Mouse (Mus musculus) activated CD4-positive, CD25-positive, alpha-beta regulatory T cell, adult 4 months (primary cell): Measurements from ENCODE around the gene Coq8b. TPM values are rescaled to one million over a fixed set of nuclear protein-coding genes. Genes with fewer than 3 reads are reported as not detected.
A peak's percentile ranks its signal among the peaks of the same experiment; 100 is the strongest.

Experiments
- ATAC-seq: one replicate; pipeline ENCODE4 v1.8.0; 2017
- polyA plus RNA-seq, 2 experiments: library from polyadenylated mRNA; unstranded; fragments of 100-300 nt; shearing (Covaris generic); gene quantifications; one replicate each; pipeline ENCODE4 v1.2.1; 2017

Coq8b gene
- polyA plus RNA-seq = 10 to 100 TPM in 1 of 2 experiments, 1 to 10 TPM in 1; 6.3 to 12.5 TPM

DNA sequence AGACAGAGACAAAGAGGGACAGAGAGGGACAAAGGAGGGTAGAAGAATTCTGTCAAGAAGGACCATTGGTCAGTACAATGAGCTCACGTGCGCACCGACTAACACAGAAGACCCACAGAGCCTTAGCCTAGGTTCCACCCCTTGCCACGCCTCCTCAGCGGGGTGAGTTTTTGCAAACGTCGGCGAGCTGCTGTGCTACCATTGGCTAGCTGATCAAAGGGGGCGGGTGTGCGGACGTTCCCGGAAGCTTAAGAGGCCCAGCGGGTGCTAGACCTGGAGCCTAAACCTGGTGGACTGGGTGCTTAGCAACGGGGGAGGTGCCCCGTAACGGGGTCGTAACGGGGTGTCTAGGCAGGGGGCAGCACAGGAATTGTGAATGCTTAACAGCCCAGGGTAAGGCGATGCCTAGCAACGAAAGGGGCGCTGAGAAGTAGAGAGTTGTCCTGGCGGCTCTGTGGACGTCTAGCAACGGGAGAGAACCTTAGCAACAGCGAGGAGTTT is at the start of gene Coq8b:
Gene Coq8b, plus strand, starts transcription at position 243 of the 501 bp plus-strand sequence.
- peak; percentile 87 for ATAC-seq

GRCm38 (mm10) chr7:27184964-27185363 is 47.9 kb upstream of the Coq8b start:
- ATAC-seq = no peak

GRCm38 (mm10) chr7:27185986-27186385 is 46.8 kb upstream of the Coq8b start:
- no peak for ATAC-seq

GRCm38 (mm10) chr7:27189271-27189931 is 43.4 kb upstream of the Coq8b start:
- ATAC-seq = no peak

DNA sequence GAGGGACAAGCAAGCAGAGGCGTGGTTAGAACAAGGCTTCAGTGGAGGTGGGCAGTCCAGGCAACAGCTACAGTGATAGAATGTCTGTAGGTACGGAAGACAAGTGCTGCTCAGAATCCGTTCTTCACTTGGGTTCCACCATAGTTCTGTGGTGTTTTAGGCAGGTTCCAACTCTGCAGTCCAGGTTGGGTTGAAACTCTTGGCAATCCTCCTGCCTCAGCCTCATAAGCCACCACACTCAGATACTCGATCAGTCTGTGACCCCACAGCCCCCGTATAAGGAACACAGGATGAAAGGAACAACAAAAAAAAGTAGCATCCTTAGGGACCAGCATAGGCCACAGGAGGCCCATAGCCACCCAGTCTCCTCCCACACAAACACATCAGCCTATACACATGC is 40.4 kb upstream of the Coq8b start:
- ATAC-seq = no peak

- ATAC-seq = no peak
Observed at GRCm38 (mm10) chr7:27193731-27194130, 39.1 kb upstream of the Coq8b start.

- ATAC-seq = peak; percentile 96
Observed at GRCm38 (mm10) chr7:27195681-27196611, 36.9 kb upstream of the Coq8b start, which contains the start of the genes BC024978 and Snrpa. TSS of gene BC024978 (plus strand) at chr7:27195781. TSS of gene Snrpa (minus strand) at chr7:27196271.

- no peak for ATAC-seq
Observed at GRCm38 (mm10) chr7:27197136-27197535, 35.7 kb upstream of the Coq8b start.

DNA sequence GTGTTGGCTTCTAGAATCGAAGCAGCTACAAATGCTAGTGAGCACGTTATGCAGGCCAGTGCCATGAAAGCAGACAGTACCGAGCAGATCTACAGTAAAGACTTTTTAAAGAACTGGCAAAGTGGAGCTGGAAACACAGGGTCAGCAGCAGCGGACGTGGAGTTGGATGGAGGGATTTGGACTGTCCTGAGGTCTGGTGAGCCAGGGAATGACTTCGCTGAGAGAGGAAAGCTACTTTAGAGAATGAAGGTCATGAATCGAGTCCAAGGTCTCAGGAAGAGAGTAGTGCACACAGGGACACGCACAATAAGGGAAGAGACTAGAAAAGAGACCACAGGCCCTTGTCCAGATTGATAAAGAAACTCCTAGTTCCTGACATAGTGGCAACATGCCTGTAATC is 35.2 kb upstream of the Coq8b start:
- no peak for ATAC-seq

DNA sequence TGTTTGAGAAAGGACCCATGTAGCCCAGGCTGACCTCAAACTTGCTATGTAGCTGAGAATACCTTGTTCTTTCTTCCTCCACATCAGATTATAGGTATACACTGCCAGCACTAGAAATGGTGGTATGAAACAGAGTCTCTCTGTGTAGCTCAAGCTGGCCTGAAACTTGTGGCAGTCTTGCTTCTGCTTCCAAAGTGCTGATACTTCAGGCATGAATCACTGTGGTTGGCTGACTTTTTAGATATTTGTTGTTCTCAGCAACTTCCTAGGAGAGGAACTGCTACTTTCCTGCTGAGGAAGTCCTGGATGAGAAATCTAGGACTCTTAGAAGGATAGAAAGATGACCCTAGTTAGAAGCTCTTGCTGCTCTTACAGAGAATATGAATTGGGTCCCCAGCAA is 34.5 kb upstream of the Coq8b start:
- ATAC-seq = no peak

DNA sequence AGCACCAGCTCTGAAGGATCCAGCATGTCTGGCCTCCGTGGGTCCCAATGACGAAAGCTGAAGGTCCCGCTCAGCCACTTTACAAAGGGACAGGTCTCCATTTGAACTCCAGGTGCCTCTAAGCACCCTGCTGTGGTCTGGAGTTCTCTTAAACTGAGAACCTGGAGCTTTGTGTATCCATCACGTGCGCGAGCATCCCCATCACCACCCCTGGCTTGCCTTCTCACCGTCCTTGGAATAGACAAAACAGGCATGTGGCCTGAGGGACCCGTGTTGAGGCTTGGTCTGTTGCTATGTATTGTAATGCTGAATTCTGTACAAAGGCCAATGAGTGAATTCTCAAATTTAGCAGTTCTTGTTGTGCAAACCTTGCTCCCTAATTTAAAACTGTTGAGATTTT is 34.0 kb upstream of the Coq8b start:
- no peak for ATAC-seq

DNA sequence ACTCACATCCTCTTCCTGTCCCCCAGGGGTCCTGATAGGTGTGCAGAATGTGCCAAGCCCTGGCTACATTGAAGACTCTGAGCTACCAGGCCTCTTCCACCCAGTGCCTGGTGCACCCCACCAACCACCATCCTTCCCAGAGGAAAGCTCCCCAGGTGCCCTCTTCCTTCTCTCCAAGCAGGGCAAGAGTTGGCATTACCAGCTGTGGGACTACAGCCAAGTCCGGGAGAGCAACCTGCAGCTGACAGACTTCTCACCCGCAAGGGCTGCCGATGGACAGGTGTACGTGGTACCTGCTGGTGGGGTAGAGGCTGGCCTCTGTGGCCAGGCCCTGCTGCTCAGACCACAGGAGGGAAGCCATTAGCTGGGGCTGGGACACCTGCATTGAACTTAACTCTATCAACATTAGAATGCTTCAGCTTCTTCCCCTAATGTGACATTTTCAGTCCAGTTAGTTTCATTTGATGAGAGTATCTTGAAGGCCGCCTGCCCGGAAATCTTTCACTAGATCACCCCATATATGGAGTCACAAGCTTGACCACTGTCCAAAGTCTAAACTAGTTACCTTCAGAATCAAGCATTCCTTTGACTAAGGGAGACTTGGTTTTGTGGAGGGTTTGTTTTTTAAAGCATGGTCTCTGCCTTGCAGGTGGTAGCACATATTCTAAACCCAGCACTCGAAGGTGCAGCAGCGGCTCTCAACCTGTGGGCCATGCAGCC is 28.9 kb upstream of the Coq8b start:
- ATAC-seq = no peak

DNA sequence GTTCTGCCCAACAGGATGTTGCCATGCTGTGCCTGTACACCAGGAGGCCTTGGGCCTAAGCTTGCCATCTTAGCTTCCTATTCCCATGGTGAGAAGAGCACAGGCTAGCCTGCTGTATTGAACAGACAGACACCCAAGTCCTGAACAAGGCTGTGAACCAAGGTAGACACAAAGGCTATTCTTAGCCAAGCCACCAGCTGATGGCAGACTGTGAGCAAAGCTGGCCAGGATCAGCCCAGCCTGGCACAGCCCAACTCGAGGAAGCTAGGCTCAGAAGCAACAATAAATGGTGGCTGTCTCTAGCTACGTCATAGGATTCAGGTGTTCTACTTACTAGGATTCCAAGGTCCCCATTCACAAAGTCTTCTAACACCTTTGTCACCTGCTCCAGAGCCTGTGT is 20.2 kb upstream of the Coq8b start:
- ATAC-seq = no peak

GRCm38 (mm10) chr7:27218586-27218985 is 14.2 kb upstream of the Coq8b start:
- ATAC-seq = no peak

DNA sequence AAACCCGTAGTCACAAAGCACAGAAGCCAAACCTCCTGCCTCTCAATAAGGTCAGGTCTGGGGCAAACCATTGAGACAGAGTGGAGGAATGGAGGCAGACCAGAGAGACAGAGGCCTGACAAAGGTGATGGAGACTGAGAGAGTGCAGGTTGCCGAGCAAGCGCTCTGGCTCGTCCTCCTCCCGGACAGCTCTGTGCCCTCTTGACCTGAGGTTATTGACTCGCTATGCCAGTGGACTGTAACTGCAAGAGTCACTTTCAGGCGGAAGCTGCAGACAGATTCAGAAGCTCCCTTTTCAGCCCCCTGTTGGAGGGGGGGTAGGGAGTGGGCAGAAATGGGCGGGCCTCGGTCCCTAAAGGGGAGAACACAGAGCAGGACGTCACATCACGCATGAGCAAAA is 12.9 kb upstream of the Coq8b start:
- ATAC-seq = no peak

DNA sequence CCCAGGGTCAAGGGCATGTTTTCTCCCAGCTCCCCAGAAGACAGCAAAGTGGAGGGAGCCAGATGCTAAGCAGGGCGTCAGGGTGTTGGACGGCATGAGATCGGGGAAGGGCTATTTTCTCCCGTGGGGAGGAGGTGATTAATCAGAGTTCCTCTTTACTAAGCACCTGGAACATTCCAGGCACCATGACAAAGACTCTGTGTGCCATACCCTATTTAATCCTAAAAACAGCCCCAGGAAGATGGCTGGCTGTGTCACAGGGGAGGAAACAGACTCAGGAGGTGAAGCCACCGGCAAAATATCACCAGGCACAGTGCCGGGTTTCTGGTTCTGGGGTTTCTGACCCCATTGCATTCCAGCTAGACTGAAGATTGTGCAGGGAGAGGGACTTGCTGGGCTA is 10.9 kb upstream of the Coq8b start:
- ATAC-seq = no peak

DNA sequence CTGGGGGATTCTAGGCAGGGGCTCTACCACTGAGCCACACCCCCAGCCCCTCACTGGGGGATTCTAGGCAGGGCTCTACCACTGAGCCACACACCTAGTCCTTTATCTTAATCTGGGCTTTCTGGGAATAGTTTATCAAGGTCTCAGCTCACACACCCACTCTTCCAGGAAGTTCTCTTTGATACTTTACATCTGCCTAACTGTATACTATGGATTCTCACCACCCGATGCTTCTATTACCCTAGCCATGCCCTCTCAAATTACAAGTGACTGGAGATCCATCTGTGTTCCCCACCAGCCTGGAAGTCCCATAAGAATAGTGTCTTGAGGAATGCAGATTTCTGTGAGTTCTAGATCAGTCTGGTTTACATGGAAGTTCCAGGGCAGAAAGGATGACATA is 10.3 kb upstream of the Coq8b start:
- no peak for ATAC-seq

DNA sequence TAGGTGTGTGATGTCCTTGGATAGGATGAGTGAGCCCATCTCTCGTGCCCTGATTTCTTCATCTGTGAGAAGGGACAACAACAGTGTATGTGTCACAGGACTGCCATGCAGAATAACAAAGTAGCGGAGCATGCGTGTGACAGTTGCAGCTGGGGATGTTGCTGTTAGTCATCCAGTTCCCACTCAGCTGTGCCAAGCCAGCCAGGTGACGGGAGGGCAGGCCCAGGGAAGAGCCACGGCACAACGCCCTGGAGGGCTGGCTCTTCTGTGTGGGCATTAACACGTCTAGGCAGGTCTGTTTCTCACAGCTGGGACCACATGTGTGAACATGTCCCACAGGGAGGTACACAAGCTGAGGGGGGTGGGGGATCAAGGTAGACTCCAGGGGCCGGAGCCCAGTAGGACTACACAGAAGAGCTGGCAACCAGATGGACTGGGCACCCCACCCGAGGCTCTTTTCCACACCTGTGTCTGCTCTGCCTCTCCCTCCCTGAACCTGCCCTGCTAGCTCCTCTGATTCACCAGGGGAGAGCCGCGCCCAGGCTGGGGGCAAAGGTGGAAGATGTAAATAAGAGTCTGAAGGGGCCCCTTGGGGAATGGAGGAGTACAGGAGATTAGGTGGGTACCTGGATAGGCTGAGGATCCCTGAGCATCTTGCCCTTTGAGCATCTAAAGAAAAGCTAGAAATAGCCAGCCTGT is 7.8 kb upstream of the Coq8b start:
- no peak for ATAC-seq

DNA sequence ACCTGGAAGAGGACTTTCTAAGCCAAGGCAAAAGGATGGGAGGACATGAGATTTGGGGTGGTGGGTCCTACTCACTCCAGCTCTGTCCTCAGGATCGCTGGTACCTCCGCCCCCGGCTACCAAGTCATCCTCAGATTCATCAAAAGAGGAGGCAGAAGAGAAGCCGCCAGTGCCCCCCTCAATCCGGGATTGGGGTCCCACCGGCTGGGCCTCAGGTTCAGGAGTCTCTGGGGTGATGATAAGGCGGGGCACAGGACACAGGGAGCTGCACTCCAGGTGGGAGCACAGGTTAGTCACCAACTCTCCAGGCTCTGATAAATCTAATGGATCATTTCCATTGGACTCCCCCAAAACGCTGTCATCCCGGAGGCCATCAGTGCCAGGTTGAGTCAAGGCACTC is 5.5 kb upstream of the Coq8b start:
- no peak for ATAC-seq

DNA sequence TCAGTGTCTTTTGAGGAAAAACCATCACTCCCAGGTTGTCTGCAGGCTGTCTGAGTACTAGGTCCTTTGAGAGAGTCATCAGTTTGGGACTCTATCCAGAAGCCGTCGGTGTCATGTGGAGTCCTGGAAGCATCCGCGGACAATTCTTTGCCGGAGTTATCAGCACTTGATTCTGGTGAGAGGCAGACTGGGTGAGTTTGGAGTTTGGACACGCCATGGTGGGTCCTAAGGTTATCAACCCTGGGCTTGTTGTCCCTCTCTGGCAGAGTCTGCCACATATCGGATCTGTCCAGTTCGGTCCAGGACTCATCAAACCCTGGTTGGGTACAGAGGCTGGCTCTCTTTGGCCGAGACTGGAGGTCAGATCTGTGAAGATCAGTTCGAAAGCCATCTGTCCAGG is 5.1 kb upstream of the Coq8b start:
- ATAC-seq = no peak

DNA sequence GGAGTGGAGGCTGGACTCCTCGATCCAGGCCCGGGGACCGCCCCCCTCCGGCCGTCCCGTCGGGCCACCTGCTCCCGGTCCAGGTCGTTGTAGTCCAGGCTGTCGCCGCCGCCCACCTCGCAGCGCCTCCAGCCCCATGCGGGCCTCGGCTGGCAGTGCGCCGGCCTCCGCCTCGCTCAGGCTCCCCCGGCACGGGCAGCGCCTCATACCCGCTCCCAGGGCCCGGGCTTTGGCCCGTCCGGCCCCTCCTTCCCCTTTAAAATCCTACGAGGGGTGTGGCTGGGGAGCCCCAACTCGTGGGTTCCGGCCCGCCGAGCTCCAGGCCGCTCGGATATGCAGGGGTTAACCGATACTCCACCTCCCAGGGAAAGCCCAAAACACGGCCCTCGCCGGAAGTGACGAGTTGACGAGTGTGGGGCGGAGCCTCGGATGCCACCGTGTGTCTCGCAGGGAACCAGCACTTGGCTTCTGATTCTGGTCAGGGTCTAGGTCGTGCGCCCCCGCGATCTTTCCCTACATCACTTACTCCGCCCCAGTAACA is 4.5 kb upstream of the Coq8b start, which contains the start of gene Itpkc:
Gene Itpkc, minus strand, starts transcription at position 381 of the 541 bp plus-strand sequence.
- peak; percentile 88 for ATAC-seq

- ATAC-seq = peak; percentile 6
Observed at GRCm38 (mm10) chr7:27228865-27229264, 4.0 kb upstream of the Coq8b start.
